Mouse (Mus musculus): ENCODE measurements around the gene Siah3.

Siah3 gene

DNA sequence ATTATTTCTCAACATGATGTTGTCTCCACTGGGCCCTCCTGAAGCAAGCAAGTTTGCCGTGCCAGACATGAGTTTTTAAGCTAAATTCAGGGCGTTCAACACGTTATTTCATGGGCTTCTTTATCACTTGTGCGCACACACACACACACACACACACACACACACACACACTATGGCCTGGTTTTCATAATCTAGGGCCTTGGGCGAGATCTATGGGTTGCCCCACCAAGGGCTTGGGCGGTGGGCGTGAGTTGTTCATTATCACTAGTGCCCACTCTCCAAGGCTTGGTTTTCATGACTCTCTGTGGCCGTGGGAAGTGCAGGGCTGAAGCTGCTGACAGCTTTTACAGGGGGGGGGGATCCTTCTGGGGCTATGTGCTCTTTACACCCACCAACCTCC is 63.9 kb downstream of the Siah3 start:
- DNase-seq (ENCODE audit: low spot score in 2 of 2), result no peak

GRCm38 (mm10) chr14:75524648-75525047 is 68.9 kb downstream of the Siah3 start:
- DNase-seq (ENCODE audit: low spot score in 2 of 2), result no peak

- no peak for DNase-seq (ENCODE audit: low spot score in 2 of 2)
Observed at GRCm38 (mm10) chr14:75525376-75526145, 69.8 kb downstream of the Siah3 start.

- peak; percentile 80 to 81 for DNase-seq (ENCODE audit: low spot score in 2 of 2)
Observed at GRCm38 (mm10) chr14:75527464-75528190, 71.8 kb downstream of the Siah3 start.

DNA sequence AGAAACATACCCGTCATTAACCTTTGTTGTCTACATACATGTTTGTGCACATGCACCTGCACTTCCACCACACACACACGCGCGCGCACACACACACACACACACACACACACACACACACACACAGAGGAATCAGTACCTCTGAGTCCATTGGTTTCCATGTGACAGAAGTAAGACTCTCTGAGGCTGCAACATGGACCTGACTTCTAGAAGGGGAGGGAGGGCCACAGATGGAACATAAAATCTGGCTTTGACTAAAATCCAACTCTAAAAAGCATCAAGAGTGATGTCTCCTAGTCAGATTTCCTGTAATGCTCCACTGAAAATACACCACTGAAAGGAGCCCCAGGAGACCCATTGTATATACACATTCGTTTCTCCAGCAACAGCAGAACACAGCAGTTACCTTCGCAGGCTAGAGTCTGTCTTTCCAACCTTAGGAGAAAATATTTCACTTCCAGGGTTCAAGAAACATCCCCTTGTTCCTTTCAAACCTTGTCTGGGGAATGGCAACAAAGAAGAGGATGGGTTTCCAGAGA is 75.1 kb downstream of the Siah3 start:
- no peak for DNase-seq (ENCODE audit: low spot score in 2 of 2)

DNA sequence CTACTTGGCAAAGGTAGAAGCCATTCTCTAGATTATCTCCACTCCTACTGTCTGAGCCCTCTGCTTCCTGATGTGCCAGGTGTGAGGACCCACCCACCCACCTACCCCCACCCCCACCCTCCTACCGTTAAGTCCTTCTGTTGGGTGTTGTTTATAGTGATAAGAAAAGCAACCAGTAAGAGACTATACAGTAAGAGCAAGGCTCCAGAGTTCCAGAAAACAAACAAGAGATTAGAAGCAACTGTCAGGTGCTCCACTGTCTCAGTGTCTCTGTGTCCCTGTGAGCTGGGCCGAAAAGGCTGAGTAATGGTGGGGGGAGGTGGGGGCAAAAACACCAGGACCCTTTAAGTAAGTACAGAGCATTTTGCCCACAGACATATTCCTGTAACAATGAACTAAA is 83.4 kb downstream of the Siah3 start:
- no peak for DNase-seq (ENCODE audit: low spot score in 2 of 2)

GRCm38 (mm10) chr14:75540216-75540995 is 84.6 kb downstream of the Siah3 start:
- DNase-seq (ENCODE audit: low spot score in 2 of 2), result no peak

- DNase-seq (ENCODE audit: low spot score in 2 of 2), result no peak
Observed at GRCm38 (mm10) chr14:75540996-75541350, 85.2 kb downstream of the Siah3 start.

DNA sequence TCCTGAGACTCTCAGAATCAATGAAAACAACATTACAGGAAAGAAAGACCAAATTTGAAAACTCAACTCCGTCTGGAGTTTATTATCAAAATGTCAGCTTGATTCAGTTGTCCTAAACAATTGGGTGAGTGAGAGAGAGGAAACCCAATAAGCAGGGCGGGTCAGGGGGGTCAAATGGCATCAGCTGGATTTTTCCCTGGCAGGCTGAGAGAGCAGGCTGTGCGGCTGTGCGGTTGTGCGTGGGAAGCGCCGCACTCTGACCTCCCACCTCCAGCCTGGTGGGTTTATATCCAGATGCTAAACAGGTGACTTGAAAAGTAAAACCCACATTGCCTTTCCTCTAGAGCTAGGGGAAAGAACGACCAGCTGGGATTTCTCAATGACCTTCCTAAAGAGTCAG is 85.9 kb downstream of the Siah3 start:
- DNase-seq (ENCODE audit: low spot score in 2 of 2), result no peak

GRCm38 (mm10) chr14:75561577-75562331 is 106.0 kb downstream of the Siah3 start:
- DNase-seq (ENCODE audit: low spot score in 2 of 2), result no peak

DNA sequence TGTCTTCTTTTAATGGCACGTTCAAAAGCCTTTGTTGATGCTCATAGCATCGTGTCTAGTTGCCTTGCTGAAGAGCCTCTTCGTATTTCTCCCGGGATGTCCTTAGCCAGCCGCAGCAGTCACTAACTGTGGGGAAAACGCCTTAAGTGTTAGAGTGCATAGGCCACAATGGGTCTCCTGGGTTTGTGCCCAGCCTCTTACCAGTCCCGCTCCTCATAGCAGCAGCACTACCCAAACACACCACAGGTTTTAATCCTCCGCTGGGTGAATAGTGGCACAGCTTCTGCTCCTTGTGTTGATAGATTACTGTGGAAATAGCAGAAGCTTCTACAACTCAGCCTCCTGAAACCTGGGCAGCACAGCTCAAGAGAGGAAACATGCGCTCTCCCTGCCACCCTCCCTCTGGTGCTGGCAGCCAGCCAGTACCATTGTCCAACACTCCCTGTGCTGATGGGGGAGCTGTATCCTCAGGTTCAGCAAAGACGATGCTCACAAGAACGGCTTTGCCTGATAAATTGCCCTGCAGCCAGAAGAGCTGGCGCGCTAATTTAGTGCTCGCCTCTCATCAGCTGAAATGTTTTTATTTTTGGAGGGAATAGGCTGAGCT is 109.9 kb downstream of the Siah3 start:
- peak; percentile 56 to 63 for DNase-seq (ENCODE audit: low spot score in 2 of 2)

DNA sequence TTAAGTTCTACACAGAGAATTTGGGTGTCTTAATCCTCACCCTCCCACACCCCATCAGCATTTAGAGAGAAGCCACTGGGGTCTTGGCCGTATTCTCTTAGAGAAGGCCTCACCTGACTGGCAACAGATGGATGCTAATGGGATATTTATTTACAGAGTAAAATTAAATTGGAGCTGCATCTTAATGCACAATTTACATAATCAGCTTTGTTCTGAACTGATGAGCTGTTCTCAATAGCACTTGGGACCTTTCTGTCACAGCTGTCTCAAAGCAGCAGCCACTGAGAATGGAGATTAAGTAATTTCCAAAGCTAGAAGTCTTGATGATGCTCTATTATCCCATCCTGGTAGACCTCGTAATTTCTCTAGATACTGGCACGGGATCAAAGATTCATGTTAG is 110.5 kb downstream of the Siah3 start:
- DNase-seq (ENCODE audit: low spot score in 2 of 2), result no peak

DNA sequence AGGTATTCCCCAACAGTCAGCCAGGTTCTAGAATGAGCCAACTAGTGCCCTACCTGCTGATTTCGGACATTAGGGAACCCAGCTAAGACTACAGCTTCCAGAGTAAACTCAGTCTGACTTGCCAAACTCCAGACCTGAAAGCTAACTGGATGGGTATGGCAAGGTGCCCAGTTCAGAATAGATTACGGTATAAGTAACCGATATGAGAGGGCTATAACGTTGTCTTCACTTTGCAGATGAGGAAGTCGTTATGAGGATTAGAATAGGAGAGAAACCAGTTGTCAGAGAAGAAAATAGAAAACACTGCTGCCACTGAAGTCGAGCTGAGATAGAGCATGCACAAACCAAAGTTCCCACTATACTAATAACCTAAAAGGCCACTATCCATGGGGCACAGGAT is 123.2 kb downstream of the Siah3 start:
- DNase-seq (ENCODE audit: low spot score in 2 of 2), result no peak
